Mouse (Mus musculus): Measurements from ENCODE around the gene Rap2a.

DNA sequence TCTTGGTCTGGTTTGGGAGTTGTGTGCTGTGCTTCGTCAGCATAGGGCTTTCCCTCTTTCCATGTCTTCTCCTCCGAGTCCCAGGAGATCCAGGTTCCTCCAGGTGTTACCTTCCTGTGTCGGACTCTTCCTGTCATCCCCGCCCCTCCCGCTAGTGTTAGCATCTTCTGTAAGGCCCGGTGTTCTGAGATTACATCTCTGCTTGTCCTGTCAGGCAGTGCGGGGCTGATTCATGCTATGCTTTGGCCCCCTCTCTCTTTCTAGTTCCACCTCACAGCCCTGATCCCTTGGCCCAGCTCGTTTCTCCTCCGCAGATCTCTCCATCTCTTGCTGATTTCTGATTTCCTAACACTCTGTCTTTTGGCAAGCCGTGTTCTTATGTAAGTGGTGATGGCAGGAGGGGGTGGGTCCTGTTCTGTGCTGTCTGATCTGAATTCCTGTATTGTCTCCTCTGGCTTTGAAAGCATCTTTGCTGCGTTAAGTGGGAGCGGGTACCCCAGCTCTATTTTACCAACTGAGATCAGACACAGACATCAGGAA is 21.8 kb downstream of the Rap2a start:
- TF ChIP-seq EP300 (IDR thresholded peaks at IDR 0.05; ENCODE audit: low read depth) = no peak
- TF ChIP-seq CTCF (IDR thresholded peaks at IDR 0.05; ENCODE audit: low read depth) = no peak

All from heart, postnatal 0 days (tissue).